Mouse (Mus musculus) gastrocnemius, postnatal 36 days (tissue): ENCODE measurements around the gene Mns1. TPM values are rescaled to one million over a fixed set of nuclear protein-coding genes. Genes with fewer than 3 reads are reported as not detected.

Experiments used
- DNase-seq, 2 experiments: peaks; one replicate each; pipeline ENCODE4 v3.0.0; 2022
- intact Hi-C: fragments of 180-260 bp; cut with DNase I; formaldehyde crosslinking; loops from one replicate; pipeline ENCODE4 v1.15.1; 2025
- microRNA-seq, 2 experiments: library from miRNA; unstranded; fragments of <30 nt; microRNA quantifications; one replicate each; pipeline ENCODE4 v1.2.0; 2021
- total RNA-seq, 2 experiments: library from RNA; stranded (reverse); gene quantifications; 2 replicates each; pipeline ENCODE4 v1.2.3; 2021

The Mns1 gene
- total RNA-seq, 2 experiments from 2014 or later: 0.10 to 0.31 TPM

DNA sequence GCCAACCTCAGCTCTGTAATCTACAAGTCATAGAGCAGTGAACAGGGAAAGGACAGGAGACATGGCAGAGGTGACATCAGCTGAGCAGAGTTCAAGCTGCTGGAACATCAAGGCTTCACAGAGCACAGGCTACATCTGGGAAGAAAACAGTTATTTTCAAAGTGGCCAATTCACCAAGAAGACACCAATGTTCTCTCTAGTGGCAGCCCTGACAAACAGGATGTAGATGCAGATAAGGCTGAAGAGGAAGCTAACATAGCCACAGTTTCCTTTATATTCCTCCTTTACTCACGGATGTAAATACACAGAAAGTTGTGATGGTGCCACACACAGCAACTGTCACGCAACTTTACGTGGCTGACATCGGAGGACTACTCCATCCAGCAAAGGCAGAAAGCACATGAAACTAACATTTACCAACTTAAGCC lies 28.0 kb downstream of the Mns1 start:
- intact Hi-C loops: no loop called here
- DNase-seq: no peak

DNA sequence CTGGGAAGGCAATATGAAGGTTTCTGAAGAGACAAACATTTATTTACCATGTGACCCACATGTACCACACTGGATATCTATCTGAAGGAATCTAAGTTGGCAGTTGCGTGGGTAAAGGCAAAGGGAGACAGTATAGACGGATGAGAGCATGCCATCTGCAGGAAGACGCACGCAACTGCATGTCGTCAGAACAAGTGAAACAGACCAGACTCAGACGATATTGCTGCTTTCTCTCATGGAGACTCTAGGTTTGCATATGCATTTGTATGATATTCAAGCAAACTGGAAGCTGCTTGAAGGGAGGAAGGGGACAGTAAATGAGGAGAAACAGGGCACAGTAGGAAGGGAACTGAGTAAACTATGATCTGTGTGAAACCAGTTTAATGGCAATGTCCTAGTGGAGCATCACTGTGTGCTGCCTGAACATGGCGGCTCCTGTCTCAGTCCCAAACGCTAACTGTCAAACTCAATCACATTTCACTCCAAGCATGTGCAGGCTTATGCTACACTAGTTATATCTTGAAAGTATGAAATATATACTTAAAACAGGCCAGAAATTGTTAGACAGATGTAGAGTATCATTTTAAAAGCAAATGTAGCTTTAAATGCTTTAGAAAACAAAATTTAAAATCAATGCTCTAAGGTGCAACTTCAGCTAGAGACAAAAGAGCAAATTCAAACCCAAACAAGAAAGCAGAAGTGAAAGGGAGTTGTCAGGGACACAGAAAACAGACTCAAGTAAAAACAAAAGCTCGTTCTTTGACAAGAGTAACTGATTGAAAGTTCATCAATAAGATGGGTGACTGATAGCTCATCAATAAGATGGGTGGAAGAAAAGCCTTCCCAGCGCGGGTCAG lies 30.0 kb downstream of the Mns1 start:
- intact Hi-C loops: loop anchor here (1.0 kb wide), 1 partner anchor 29 kb away; the partner anchor contains the start of gene Mns1
- no peak for DNase-seq

GRCm38 (mm10) chr9:72468616-72469015 lies 30.8 kb downstream of the Mns1 start:
- intact Hi-C loops: no loop called here
- DNase-seq: no peak

DNA sequence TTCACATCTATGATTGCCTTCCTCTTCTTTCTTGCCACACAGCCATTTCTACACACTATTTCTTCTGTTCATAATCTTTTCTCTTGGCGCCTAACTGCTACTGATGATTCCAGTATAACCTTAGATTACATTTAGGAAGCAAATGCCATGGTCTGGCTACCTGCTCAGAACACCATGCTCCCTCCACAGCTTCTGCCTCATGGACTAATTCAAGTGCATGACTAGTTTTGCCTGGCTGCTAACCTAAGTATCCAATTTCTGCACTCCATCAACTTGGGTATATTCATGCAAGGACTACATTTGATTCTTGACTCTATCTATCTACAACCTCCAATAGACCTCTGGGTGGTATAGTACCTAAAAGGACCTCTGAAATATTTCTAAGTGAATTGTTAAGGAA lies 32.0 kb downstream of the Mns1 start:
- DNase-seq: no peak
- intact Hi-C loops: loop anchor here (1.0 to 5.0 kb wide), 2 partner anchors 23 to 52 kb away; no protein-coding TSS in a partner anchor

- intact Hi-C loops: no loop called here
- no peak for DNase-seq
Measured at GRCm38 (mm10) chr9:72475511-72475910, 37.7 kb downstream of the Mns1 start.

- intact Hi-C loops: no loop called here
Measured at GRCm38 (mm10) chr9:72477306-72477705, 39.5 kb downstream of the Mns1 start.

DNA sequence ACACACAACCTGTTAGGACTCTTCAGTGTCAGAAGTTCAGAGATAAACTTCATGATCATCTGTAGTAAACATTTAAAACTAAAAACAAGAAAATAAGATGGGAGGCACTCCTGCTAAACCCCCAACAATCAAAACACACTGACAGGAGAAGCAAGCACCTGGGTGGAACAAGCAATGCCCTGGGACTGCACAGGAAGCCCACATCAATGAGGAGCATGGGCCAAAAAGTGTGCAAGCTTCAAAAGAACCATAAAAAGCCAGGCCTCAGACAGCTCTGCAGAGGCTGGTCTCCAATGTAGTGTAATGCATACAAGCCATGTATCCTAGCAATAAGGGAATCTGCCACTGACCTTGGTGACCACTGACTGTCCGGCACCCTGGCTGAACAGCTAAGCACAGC lies 41.5 kb downstream of the Mns1 start:
- DNase-seq: no peak
- intact Hi-C loops: no loop called here

More at GRCm38 (mm10) chr9:72477306-72477705, 39.5 kb downstream of the Mns1 start:
- DNase-seq: no peak

DNA sequence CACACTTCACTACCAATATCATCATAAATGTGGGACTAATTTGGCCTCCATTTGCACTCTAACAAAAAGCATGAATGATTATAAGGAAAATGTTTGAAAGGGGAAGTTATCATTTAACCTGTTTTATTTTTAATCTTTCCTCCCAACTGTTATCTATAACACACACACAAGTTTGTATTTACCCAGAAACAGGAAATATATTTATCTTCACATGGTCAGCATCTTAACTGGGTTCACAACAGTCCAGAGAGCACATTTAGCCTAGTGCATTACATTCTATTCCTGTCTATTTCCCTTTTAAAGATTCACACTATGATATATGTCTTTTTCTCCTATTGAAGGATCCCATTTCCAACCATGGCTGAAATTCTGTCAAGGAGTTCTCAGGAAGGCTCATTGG lies 50.7 kb downstream of the Mns1 start:
- intact Hi-C loops: no loop called here
- DNase-seq: no peak

DNA sequence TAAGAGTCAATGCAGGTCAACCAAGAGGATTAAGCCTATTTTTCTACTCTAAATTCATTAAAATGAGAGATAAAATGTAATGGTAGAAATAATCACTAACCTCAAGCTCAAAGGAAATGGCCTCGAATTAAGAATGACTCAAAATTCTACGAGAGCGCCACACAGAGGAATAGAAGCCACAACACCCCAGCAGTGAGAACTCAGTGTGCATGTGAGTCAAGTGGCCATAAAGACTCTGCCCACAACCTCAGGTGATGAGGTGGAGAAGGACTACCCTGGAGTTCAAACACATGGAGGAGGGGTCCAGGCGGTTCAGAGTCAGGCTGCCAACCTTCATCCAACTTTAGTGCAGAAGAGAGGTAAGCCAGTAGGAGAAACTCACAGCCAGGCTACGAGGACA lies 51.3 kb downstream of the Mns1 start:
- intact Hi-C loops: no loop called here
- no peak for DNase-seq

GRCm38 (mm10) chr9:72491559-72492193 lies 53.9 kb downstream of the Mns1 start:
- intact Hi-C loops: no loop called here
- DNase-seq: peak; percentile 88 to 89

- intact Hi-C loops: no loop called here
- DNase-seq: no peak
Measured at GRCm38 (mm10) chr9:72492194-72492565, 54.4 kb downstream of the Mns1 start, which contains the start of gene Tex9. TSS of gene Tex9 (minus strand) at chr9:72492212.

DNA sequence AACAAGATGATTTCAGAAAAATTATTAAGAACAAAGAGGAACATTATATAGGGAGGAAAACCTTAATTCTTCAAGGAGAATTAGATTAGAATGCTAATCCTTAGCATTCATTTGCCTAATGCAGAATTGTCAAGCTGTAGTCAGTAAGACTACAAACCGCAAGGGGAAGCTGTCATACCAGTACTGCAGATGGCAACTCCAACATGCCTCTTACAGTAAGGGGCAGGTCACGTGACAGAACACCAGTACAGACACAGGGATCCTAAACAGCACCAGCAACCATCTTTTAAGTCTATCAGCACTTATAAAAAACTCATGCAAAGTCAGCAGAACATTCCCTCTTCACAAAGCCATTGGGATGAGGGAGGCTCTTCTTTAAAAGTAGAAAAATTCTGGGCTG lies 55.7 kb downstream of the Mns1 start:
- DNase-seq: no peak
- intact Hi-C loops: no loop called here

DNA sequence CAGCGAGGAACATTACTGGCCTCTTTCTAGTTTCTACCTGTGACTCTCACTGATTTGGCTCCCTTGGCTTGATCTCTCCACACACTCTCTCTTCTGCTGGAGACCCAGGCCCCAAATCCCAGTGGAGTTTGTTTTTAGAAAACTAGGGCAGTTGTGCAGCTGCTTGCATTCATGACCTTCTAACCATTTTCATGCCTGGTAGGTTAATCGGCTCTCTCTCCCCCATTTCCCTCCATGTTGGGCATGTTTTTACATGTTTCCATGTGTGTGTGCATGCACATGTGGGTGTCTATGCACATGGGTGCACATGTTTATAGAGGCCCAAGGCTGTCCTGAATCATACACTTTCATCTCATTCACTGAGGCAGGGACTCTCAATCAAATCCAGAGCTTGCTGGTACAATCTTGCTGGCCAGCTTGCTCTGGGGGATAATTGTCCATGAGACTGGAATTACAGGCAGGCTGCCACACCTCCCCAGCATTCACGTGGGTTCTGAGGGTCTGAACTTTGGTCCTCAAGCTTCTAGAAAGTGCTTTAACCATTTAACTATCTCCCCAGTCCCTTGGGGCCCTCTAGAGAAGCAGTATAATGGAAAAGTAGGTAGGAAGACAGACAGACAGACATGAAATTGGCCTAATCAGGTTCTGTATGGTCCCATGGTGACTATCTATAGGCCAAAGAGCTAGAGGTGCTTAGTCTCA lies 56.3 kb downstream of the Mns1 start:
- intact Hi-C loops: no loop called here
- no peak for DNase-seq

DNA sequence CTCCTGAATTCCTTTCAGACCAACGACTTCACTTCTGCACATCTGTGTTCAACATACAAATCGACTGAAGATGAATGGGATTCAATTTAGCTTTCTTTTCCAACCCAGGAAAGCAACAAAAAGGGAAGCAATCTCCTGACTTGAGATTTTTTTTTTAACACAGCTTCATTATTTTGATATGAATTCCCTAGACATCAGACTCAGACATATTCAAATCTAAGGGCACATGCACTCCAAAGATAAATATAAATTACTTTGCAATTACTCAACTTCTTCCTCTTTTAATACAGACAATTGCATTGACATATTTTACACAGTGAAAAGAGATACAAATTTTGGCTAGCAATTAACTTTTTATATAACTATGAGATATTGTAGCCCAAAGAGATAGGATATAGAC lies 58.9 kb downstream of the Mns1 start:
- intact Hi-C loops: no loop called here
- no peak for DNase-seq

- no peak for DNase-seq
- intact Hi-C loops: no loop called here
Measured at GRCm38 (mm10) chr9:72497171-72497570, 59.4 kb downstream of the Mns1 start.

Small RNA genes within 50 kb of the gene (microRNA-seq; reads per million reads assigned to microRNA genes)
- gene Gm28010: 0 reads per million in 2 experiments

Other genes starting within 250 kb of the Mns1 start
- 10 to 100 TPM; 12.2 to 16.0 TPM for gene Zfp280d, start 163.2 kb upstream of the Mns1 start, total RNA-seq
- 1 to 10 TPM; 1.1 to 1.9 TPM for gene Tex9, start 54.2 kb downstream of the Mns1 start, total RNA-seq
- gene Rfx7, start 94.2 kb downstream of the Mns1 start, total RNA-seq: 10 to 100 TPM; 19.2 to 19.9 TPM
- gene Nedd4, start 224.3 kb downstream of the Mns1 start, total RNA-seq: 100 to 1,000 TPM; 250 to 283 TPM